Mouse (Mus musculus) testis, postnatal 10 days (tissue): ENCODE measurements around the gene Syn2.

Experiments used
- DNase-seq: peaks from one replicate; pipeline ENCODE4 v3.0.0; 2021; ENCODE audit warnings: low spot score

Syn2 gene

DNA sequence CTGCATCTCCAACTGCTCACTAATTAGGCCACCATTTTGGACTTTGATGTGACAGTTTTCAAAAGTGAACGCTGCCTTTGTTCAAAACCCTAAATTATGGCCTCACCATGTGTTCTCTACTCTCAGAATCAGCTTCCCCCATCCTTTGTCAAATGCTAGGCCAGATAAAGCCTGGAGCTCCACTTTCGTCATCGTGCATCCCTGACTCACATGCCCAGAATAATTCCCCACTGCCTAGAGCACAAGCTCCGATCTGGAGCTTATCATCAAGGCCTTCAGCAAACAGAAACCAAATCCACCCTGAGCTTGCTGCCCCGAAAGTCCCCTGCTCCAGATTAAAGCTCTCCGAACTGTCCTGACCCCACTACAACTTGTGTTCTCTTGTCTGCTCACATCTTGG lies 157.9 kb downstream of the Syn2 start:
- DNase-seq, result no peak

- DNase-seq, result no peak
Measured at GRCm38 (mm10) chr6:115293877-115294276, 159.2 kb downstream of the Syn2 start.

DNA sequence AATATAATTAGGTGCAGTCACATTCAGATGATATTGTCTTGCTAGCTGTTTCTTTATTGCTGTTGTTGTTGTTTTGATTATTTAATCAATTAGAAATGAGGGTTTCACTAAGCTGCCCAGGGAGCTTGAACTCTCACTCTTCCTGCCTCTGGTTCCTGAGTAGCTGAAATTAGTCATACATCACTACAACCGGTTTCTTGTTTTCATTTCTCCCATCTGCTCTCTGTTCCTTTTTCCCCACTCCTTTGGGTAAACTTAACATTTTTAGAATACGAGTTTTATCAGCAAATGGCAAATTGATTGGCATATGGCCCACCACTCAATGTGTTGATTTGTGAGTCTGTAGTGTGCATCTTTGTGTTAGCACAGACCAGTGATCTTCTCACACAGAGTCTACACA lies 172.4 kb downstream of the Syn2 start:
- DNase-seq, result no peak

DNA sequence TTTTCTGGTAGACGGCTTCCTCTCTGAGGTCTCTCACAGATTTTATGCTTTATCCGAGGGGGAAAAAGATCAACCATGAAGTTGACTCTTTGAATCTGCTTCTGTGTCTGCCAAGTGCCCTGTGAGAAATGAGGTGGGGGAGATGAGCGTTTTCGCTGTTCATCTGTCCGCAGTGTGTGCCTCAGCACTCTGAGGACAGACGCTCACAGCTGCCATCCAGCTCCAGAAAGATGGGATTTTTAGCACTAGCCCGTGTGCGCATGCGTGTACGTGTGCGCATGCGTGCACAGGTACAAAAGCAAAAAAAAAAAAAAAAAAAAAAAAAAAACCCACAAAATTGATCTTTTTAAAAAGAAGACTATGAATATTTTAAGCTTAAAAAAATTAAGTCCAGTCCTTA lies 178.1 kb downstream of the Syn2 start:
- no peak for DNase-seq

DNA sequence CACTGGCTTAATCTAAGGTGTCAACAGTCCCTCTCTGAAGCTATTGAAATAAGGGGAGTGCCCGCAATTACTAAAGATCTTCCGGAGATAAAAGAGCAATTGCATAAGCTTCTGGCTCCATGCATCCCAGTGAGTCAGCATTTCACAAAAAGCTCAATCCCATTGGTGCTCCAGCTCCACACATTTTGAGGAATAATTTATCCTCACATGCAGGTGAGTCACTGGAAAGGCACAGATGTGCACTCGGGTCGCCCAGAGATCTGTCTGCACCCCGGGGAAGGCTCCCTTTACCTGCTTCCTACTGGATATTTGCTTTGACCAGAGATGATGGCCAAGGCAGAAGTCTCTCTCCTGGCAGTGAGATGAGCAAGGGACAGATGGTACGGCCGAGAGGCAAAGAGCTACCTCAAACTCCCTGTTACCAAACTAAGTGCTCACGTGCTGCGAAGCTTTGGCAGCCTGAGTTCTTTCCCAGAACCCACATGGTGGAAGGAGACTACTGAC lies 178.6 kb downstream of the Syn2 start:
- no peak for DNase-seq

DNA sequence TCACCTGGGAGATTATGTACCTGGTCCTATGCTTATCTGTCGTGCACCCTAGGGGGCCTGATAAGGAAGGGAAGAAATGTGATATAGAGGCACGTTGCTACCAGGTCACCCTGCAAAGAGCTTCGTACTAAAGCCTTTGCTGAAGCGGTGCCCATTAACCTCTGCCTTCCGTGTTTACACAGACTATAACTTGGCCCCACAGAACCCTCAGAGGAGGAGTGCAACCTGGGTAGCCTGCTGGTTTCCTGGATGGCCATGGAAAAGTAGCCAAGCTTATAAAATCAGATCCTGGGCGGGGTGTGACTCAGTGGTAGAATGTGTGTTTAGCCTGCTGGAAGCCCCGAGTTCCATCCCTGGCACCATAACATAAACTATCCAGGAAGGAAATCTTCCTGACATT lies 179.2 kb downstream of the Syn2 start:
- no peak for DNase-seq

GRCm38 (mm10) chr6:115315770-115316169 lies 181.1 kb downstream of the Syn2 start:
- DNase-seq, result no peak

- DNase-seq, result no peak
Measured at GRCm38 (mm10) chr6:115316811-115317221, 182.1 kb downstream of the Syn2 start.

DNA sequence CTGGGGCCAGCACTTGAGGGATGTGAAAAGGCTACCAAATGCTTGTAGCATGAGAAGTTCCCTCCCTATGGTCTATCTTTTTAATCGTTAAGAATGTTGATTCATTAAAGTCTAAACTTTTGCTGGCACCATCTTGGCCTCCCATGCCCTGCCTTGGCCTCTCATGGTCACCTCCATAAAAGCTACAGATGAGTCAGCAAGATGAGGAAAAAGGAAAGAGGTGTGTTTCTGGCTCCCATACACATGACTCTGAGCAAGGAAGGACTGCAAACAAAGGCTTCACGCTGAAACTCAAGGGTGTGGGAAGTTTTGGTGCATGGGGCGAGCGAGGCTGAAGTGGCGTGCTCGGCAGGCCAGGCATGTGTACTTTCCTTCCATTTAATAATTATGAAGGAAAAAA lies 184.1 kb downstream of the Syn2 start:
- DNase-seq, result no peak

GRCm38 (mm10) chr6:115319686-115320085 lies 185.0 kb downstream of the Syn2 start:
- DNase-seq, result no peak

DNA sequence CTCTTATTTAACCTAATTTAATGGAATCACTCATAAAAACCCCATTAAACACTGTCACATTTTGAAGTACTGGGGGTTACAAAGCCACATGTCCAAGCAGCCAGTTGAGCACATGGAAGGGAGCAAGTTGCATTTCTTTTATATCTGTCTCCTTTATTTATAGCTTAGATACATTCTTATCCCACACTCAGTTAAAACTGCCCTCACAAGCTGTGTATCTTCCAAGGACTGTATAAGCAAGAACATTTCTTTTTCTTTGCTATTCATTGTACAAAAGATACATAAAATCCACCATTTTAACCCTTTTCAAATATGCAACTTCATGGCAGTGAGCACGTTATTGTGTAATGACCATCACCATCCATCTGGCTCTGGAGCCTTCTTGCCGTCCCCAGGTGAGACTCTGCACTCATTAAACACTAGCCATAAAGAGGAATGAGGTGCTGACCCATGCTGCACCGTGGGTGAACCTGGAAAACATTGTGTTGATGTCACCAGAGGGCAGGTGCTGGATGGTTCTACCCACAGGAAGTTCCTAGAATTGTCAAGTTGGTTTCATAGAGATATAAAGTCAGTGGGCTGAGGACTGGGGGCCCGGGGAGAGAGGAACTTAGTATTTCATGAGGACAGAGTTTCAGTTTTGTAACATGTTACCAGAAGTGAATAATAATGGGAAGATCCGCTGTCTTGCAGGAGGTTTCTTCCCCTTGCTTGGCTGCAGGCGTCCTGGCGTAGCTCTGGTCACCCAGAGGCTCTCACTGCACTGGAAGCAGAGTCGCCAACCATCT lies 186.4 kb downstream of the Syn2 start:
- DNase-seq, result no peak

GRCm38 (mm10) chr6:115321883-115322351 lies 187.2 kb downstream of the Syn2 start:
- DNase-seq, result no peak

DNA sequence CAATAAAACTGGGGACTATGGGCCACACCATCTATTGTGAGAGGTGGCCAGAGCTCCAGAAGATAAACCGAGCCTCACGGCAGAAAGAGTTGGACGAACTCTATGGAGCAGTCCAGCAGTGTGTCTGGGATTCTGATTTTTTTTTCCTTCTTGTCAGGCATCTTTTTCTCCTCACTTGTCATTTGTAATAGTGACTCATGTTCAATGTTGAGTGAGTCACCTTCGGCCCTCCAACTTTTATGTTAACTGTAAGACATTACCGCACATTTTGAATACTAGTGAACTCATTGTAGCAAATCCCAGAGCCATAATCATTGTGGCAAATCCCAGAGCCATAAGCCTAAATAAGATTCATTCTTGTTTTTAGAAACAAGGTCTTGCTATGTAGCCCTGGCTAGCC lies 188.3 kb downstream of the Syn2 start:
- no peak for DNase-seq

DNA sequence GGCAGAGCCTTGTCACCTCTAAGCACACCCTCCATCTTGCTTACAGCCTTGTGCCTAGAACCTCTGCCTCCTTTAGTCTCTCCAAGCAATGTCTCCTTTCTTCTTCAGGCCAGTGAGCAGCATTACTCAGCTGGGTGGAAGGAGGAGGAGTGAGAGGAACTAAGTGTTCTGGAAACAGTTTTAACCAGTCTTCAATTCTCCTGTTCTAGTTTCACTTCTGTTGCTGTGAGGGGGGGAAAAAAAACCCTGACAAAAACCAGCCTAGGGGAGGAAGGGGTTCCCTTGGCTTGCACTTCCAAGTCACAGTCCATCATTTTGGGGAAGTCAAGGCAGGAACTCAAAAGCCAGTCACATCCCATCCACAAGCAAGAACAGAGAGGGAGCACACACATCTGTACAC lies 196.3 kb downstream of the Syn2 start:
- DNase-seq, result no peak
